Mouse (Mus musculus) cerebellum, adult 2 months (tissue): ENCODE measurements around the gene Bbs9. TPM values are rescaled to one million over a fixed set of nuclear protein-coding genes. Genes with fewer than 3 reads are reported as not detected.

Experiments
- DNase-seq, 2 experiments: peaks; one replicate each; pipeline ENCODE4 v3.0.0; 2021
- H3K27ac ChIP-seq: fragments of 200-500 bp; 2 replicates; pipeline ENCODE4 v1.5.1; 2012; ENCODE audit warnings: low read length, control low read depth, inconsistent platforms; ENCODE audit not compliant: insufficient read depth
- H3K27me3 ChIP-seq: fragments of 200-500 bp; 2 replicates; pipeline ENCODE4 v1.6.1; 2012; ENCODE audit warnings: inconsistent platforms, mild to moderate bottlenecking, low read length, moderate library complexity; ENCODE audit not compliant: control insufficient read depth, insufficient read depth
- H3K4me1 ChIP-seq: fragments of 200-500 bp; 2 replicates; pipeline ENCODE4 v1.6.1; 2011; ENCODE audit warnings: low read length; ENCODE audit not compliant: control insufficient read depth, insufficient read depth
- H3K4me3 ChIP-seq: fragments of 200-500 bp; replicated peaks from 2 replicates; pipeline ENCODE3; 2011; ENCODE audit warnings: mild to moderate bottlenecking, low read depth, low read length, control low read depth; ENCODE audit not compliant: insufficient read depth
- CTCF ChIP-seq: fragments of 200-500 bp; IDR thresholded peaks from 2 replicates; pipeline ENCODE4 v1.5.1; 2011; ENCODE audit warnings: low read depth, mild to moderate bottlenecking, control low read depth, low read length, moderate library complexity, borderline replicate concordance; ENCODE audit not compliant: insufficient read depth
- POLR2A ChIP-seq: fragments of 200-500 bp; IDR thresholded peaks from 2 replicates; pipeline ENCODE4 v1.6.1; 2011; ENCODE audit warnings: low read length, control low read depth, borderline replicate concordance; ENCODE audit not compliant: insufficient read depth
- WGBS: fragments of 180-500 bp; shearing (Covaris S2); methylation state at CpG from one replicate; pipeline ENCODE4 v1.1.7; 2018; 5-methylcytosine and 5-hydroxymethylcytosine counted together
- polyA plus RNA-seq: library from polyadenylated mRNA; depleted of rRNA; stranded (reverse); fragments of >200 nt; gene quantifications from 2 replicates; pipeline ENCODE4 v1.2.3, GENCODE M21; 2012

Gene Bbs9
- polyA plus RNA-seq, 1 experiment = 15.4 TPM

DNA sequence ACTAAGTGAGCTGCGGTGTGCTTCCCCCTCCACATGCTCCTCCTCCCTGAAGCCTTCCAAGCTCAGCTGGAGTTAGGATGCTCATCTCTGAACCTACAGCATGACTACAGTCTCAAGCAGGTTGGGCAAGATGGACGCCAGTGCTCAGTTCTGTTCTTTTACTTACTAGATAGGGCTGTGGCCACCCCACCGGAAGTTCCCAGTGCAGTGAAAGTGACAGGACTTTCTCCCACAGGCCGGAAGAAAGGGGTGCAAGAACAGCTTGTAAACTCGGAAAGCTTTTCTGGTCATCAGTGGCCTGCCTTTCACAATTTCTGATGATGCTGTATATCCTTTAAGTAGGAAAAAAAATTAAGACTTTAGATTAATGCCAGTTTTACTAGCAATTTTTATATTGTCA lies 315.7 kb downstream of the Bbs9 start:
- DNase-seq = no peak
- H3K4me3 ChIP-seq = no peak overlapping the region
- 91% methylated on average over 5 of the region's 5 CpGs for WGBS
- no peak overlapping the region for H3K27ac ChIP-seq
- TF ChIP-seq POLR2A (no peak), CTCF (no peak)
- no peaks in the 10 kb centered on the region; the same call in 1 of the 2 replicates for H3K4me1 ChIP-seq
- no peaks in the 10 kb centered on the region for H3K27me3 ChIP-seq

DNA sequence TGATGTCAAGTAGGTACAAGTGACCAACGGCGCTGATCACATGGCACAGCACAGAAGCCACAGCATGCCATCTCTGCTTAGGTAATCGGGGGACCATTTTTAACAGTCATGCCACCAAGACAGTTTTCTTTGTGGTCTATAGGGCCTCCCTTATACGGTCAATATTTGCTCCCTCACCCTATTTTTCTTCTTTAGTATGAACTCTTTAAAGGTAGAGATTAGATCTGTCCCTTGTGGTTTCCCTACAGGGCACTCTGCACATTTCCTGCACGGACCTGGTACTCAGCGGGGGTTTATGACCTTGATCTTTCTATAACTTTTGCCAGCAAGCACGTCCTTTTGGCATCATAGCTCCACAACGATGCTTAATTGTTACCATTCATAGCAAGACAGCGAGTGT lies 316.2 kb downstream of the Bbs9 start:
- Histone ChIP-seq H3K27ac (no peak overlapping the region), H3K4me3 (no peak overlapping the region), H3K4me1 (no peaks in the 10 kb centered on the region; the same call in 1 of the 2 replicates), H3K27me3 (no peaks in the 10 kb centered on the region)
- no peak for TF ChIP-seq CTCF
- TF ChIP-seq POLR2A = no peak
- WGBS = 72% methylated on average over 9 of the region's 9 CpGs
- no peak for DNase-seq

DNA sequence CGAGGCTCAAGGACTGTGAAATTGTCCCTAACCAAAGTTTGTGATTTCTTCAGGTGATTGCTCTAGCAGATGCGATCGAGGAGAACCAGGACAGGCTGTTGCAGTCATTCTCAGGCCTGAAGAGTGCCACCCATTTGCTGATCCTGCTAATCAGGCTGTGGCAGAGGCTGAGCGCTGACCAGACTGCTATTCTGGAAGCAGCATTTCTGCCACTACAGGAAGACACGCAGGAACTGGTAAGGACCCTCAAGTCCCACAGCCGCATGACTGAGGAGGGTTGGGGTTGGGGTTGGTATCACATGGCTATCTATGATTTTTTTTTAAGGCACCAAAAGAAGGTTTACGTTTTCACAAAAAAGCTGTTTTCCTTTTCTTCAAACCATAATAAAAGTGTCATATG lies 318.2 kb downstream of the Bbs9 start:
- no peak overlapping the region for H3K4me3 ChIP-seq
- no peaks in the 10 kb centered on the region; the same call in 1 of the 2 replicates for H3K4me1 ChIP-seq
- 91% methylated on average over 7 of the region's 7 CpGs for WGBS
- no peaks in the 10 kb centered on the region for H3K27me3 ChIP-seq
- no peak for DNase-seq
- TF ChIP-seq CTCF = no peak
- no peak for TF ChIP-seq POLR2A
- no peak overlapping the region for H3K27ac ChIP-seq

DNA sequence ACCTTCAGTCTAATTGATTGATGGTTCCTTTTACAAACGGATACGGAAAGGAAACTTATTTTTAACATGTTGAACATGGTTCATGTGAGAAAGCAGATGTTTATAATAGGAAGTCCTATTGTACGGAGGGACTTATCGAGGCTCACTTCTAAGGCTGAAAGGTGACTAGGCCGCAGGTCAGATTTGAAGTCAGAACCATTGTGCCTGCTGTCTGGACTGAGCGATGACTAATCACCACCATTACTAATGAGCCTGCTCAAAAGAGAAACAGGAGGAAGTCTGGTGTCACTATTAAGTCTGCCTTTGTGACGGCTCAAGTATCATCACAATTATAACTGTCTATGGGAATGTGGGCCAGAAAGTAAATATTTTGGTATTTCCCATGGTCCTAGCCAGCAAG lies 325.2 kb downstream of the Bbs9 start:
- no peak overlapping the region for H3K4me3 ChIP-seq
- no peaks in the 10 kb centered on the region for H3K27me3 ChIP-seq
- TF ChIP-seq POLR2A (no peak), CTCF (no peak)
- no peak overlapping the region for H3K27ac ChIP-seq
- no peak for DNase-seq
- WGBS = 88% methylated on average over 7 of the region's 7 CpGs
- H3K4me1 ChIP-seq = no peaks in the 10 kb centered on the region; the same call in 1 of the 2 replicates

DNA sequence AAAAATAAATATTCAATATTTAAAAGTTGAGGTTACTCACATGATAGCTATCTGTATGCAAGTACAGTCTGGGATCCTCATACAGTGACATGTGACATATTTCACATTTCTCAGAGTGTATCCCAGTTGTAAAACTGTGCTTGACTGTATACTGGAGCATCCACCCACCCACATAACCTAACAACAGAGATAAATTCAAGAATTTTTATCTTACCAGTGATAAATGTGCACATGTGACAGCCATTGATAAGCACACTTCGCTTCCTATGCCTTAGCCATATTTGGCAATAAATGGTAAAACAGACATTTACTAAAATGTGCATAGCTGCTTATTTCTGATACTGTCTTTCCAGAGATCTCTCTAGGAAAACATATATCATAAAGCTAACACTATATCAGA lies 330.5 kb downstream of the Bbs9 start:
- Histone ChIP-seq H3K27ac (no peak overlapping the region), H3K4me3 (no peak overlapping the region), H3K27me3 (no peaks in the 10 kb centered on the region; the same call in 1 of the 2 replicates), H3K4me1 (no peaks in the 10 kb centered on the region; the same call in 1 of the 2 replicates)
- 94% methylated on average over 1 of the region's 1 CpGs for WGBS
- no peak for DNase-seq
- no peak for TF ChIP-seq CTCF
- TF ChIP-seq POLR2A = no peak

DNA sequence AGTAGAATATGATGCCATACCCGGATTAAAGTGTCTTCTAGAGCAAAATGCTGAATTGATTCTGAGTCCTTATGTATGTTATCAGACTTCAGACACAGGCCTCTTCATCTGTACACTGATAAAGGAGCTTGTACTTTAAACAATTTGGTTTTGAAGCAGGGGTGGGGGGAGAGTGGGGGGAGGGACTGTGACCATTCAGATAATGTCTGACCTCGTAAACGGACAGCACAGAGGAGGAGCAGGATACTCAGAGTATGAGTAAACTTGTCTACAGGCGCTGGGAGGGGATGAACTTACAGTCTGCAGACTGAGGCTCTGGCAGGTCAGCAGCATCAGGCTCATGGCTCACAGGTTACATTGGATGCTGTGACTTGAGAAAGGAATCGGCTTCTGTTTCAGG lies 331.0 kb downstream of the Bbs9 start:
- TF ChIP-seq POLR2A (no peak), CTCF (no peak)
- Histone ChIP-seq H3K27ac (no peak overlapping the region), H3K4me1 (no peaks in the 10 kb centered on the region; the same call in 1 of the 2 replicates), H3K27me3 (no peaks in the 10 kb centered on the region; the same call in 1 of the 2 replicates), H3K4me3 (no peak overlapping the region)
- no peak for DNase-seq
- 86% methylated on average over 5 of the region's 5 CpGs for WGBS

DNA sequence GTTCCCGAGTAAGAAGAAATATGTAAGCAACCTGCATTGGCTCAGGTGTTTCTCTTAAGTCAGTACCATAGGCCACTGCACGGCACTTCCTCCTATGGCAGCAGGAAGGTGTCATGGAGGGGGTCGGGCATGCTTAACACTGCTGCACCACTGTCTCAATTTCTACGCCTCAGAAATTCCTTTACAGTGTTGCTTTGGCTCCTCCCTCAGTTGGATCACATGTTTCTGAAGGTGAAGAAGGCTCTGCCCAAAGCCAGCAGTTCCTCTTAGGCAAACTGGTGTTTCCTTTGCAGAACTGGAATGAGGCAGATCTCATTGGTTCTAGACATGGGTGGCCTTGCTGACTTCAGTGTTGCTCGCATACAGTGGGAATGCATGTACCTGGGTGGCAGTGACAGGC lies 332.2 kb downstream of the Bbs9 start:
- H3K4me1 ChIP-seq = no peaks in the 10 kb centered on the region; the same call in 1 of the 2 replicates
- no peak for TF ChIP-seq POLR2A
- H3K4me3 ChIP-seq = no peak overlapping the region
- no peak for DNase-seq
- H3K27ac ChIP-seq = no peak overlapping the region
- WGBS = 77% methylated on average over 5 of the region's 5 CpGs
- no peaks in the 10 kb centered on the region; the same call in 1 of the 2 replicates for H3K27me3 ChIP-seq

DNA sequence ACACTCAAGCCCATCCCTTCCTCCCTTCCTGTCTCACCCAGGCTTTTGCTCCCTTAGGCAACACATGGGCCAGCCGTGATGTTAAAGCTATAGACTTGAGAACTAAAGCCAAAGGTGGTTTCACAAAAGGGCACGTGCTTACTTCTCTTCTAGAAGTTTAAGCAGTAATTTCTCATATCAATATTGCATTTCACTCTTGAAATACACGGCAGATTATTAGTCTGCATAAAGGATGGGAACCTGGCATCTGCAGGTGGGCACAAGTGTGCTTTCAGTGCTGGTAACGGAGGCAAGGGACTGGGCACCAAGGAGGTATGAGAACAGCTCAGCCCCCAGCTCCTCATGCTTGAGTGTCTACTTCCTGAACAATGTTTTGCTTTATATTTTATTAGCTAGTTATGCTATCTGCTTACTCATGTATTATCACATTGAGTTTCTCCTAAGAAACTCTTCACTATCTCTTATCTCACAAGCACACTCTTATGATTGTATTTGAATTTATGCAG lies 334.2 kb downstream of the Bbs9 start:
- H3K27ac ChIP-seq = no peak overlapping the region
- TF ChIP-seq POLR2A (no peak), CTCF (no peak)
- no peak for DNase-seq
- H3K4me3 ChIP-seq = no peak overlapping the region
- H3K27me3 ChIP-seq = no peaks in the 10 kb centered on the region; the same call in 1 of the 2 replicates
- no peaks in the 10 kb centered on the region; the same call in 1 of the 2 replicates for H3K4me1 ChIP-seq
- 94% methylated on average over 4 of the region's 4 CpGs for WGBS

DNA sequence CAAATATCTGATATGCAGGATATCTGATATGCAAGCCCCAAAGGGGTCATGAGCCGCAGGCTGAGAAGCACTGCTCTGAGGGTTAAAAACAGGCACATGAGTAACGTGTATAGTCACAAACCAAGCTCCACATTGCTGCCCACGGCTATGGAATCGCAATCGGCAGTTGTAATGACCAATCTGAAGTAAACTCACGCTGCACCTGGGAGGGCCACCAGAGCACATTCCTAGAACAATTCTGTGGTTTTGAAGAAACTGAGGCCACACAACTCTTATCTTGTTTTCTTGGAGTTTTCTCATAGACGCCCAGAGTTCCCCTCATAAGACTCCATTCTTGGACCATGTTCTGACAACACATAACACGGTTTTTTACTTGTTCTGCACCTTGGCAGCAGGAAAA lies 334.9 kb downstream of the Bbs9 start:
- no peak for TF ChIP-seq POLR2A
- no peak for TF ChIP-seq CTCF
- WGBS = 93% methylated on average over 8 of the region's 8 CpGs
- DNase-seq = no peak
- no peak overlapping the region for H3K27ac ChIP-seq
- H3K4me3 ChIP-seq = no peak overlapping the region
- no peaks in the 10 kb centered on the region; the same call in 1 of the 2 replicates for H3K4me1 ChIP-seq
- no peaks in the 10 kb centered on the region; the same call in 1 of the 2 replicates for H3K27me3 ChIP-seq
